Mouse (Mus musculus) MEL-GATA-1-ER (cell line): ENCODE results near the gene Sec1.

Source experiments
- DNase-seq: peaks from one replicate; pipeline ENCODE4 v3.0.0-alpha.2; 2012; ENCODE audit warnings: low read depth; ENCODE audit errors: extremely low read depth

Gene Sec1

GRCm38 (mm10) chr7:45641391-45642040, 52.7 kb downstream of the Sec1 start:
- no peak for DNase-seq

- no peak for DNase-seq
Observed at GRCm38 (mm10) chr7:45640191-45640957, 53.8 kb downstream of the Sec1 start.

GRCm38 (mm10) chr7:45639561-45640027, 54.6 kb downstream of the Sec1 start, which contains the start of gene Mamstr:
TSS of gene Mamstr (plus strand) at chr7:45639977.
- DNase-seq = no peak

GRCm38 (mm10) chr7:45638623-45639401, 55.4 kb downstream of the Sec1 start:
- DNase-seq = no peak

GRCm38 (mm10) chr7:45637710-45638109, 56.5 kb downstream of the Sec1 start:
- DNase-seq = no peak

GRCm38 (mm10) chr7:45635711-45636688, 58.2 kb downstream of the Sec1 start:
- no peak for DNase-seq

- DNase-seq = peak; percentile 75
Observed at GRCm38 (mm10) chr7:45634946-45635681, 59.1 kb downstream of the Sec1 start.

GRCm38 (mm10) chr7:45632499-45632898, 61.7 kb downstream of the Sec1 start:
- no peak for DNase-seq

GRCm38 (mm10) chr7:45630064-45630907, 63.9 kb downstream of the Sec1 start:
- no peak for DNase-seq

GRCm38 (mm10) chr7:45628364-45629294, 65.6 kb downstream of the Sec1 start:
- DNase-seq = no peak
